Mouse (Mus musculus) midbrain, postnatal 0 days (tissue): Measurements from ENCODE around the gene B2m. TPM values are rescaled to one million over a fixed set of nuclear protein-coding genes. Genes with fewer than 3 reads are reported as not detected.

Experiments used
- ATAC-seq: fragments of 200-750 bp; cut with Nextera tagmentation; 2 replicates; pipeline ENCODE4 v1.8.0; 2017; ENCODE audit warnings: moderate number of reproducible peaks, mild to moderate bottlenecking, moderate TSS enrichment, moderate library complexity; ENCODE audit not compliant: low FRiP score
- DNase-seq: peaks from one replicate; pipeline ENCODE4 v3.0.0-alpha.2; 2015; ENCODE audit warnings: low spot score
- H3K27ac ChIP-seq: fragments of 300-500 bp; sonication (generic); 2 replicates; pipeline ENCODE4 v1.5.1; 2014; ENCODE audit warnings: low read depth, mild to moderate bottlenecking, low read length, mixed read lengths
- H3K27me3 ChIP-seq: fragments of 300-500 bp; sonication (generic); 2 replicates; pipeline ENCODE4 v1.6.1; 2014; ENCODE audit warnings: low read length, control low read depth, mixed read lengths; ENCODE audit not compliant: insufficient read depth
- H3K36me3 ChIP-seq: fragments of 300-500 bp; sonication (generic); 2 replicates; pipeline ENCODE4 v1.6.1; 2014; ENCODE audit warnings: low read length, control low read depth, mixed read lengths; ENCODE audit not compliant: insufficient read depth
- H3K4me1 ChIP-seq: fragments of 300-500 bp; sonication (generic); 2 replicates; pipeline ENCODE4 v1.6.1; 2014; ENCODE audit warnings: mild to moderate bottlenecking, control low read depth, antibody characterized with exemption, low read length, mixed read lengths; ENCODE audit not compliant: insufficient read depth
- H3K4me2 ChIP-seq: fragments of 300-500 bp; sonication (generic); 2 replicates; pipeline ENCODE4 v1.6.1; 2014; ENCODE audit warnings: low read depth, mild to moderate bottlenecking, low read length, mixed read lengths; ENCODE audit not compliant: poor library complexity, severe bottlenecking
- H3K4me3 ChIP-seq: fragments of 300-500 bp; sonication (generic); 2 replicates; pipeline ENCODE4 v1.5.1; 2014; ENCODE audit warnings: low read depth, mild to moderate bottlenecking, low read length, moderate library complexity
- H3K9ac ChIP-seq: fragments of 300-500 bp; sonication (generic); replicated peaks from 2 replicates; pipeline ENCODE4 v1.6.1; 2014; ENCODE audit warnings: mild to moderate bottlenecking, low read length, moderate library complexity, mixed read lengths; ENCODE audit not compliant: poor library complexity, severe bottlenecking
- H3K9me3 ChIP-seq: fragments of 300-500 bp; sonication (generic); 2 replicates; pipeline ENCODE4 v1.6.1; 2016; ENCODE audit warnings: low read length, control low read depth
- CTCF ChIP-seq: IDR thresholded peaks from 2 replicates; pipeline ENCODE4 v1.5.1; 2016; ENCODE audit warnings: antibody characterized with exemption, mild to moderate bottlenecking
- WGBS: fragments of 180-500 bp; shearing (Covaris S2); extraction: QIAGEN DNeasy Blood & Tissue Kit; methylation state at CpG from one replicate; pipeline ENCODE4 v1.1.7; 2014; 5-methylcytosine and 5-hydroxymethylcytosine counted together
- polyA plus RNA-seq: library from polyadenylated mRNA; unstranded; fragments of >200 nt; fragmentation: Nextera tagmentation; extraction: Ambion mirVana; gene quantifications from 2 replicates; pipeline ENCODE4 v1.2.1, GENCODE M21; 2015
- total RNA-seq: library from RNA; depleted of rRNA; stranded (reverse); fragments of >200 nt; gene quantifications from 2 replicates; pipeline ENCODE4 v1.2.3, GENCODE M21; 2014

Gene B2m
- total and polyA plus RNA-seq, 2 experiments from 2014 or later, result 106 to 147 TPM

DNA sequence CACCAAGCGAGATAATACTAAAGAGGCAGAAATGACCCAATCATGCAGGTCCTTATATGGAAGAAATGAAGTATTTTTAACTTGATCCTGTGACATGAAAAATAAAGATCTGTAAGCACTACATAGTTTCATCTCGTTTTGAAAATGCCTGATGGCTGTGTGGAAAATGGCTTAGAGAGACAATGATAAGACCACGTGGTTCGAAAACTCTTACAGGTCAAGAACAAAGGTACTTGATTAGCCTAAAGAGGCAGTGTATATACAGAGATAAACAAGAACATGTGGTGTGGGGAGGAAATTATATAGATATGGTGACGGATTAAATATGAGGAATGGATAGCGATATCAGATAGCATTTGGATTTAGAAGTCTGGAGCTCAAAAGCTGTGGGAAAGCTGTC lies 23.8 kb downstream of the B2m start:
- DNase-seq (no peak), ATAC-seq (no peak)
- WGBS, result 87% methylated on average over 6 of the region's 6 CpGs
- H3K4me2 ChIP-seq, result no peak overlapping the region
- no peaks in the 10 kb centered on the region for H3K4me1 ChIP-seq
- H3K4me3 ChIP-seq, result no peak overlapping the region
- TF ChIP-seq CTCF, result no peak
- no peak overlapping the region for H3K27ac ChIP-seq
- H3K9me3 ChIP-seq, result no peaks in the 10 kb centered on the region
- no peaks in the 10 kb centered on the region for H3K36me3 ChIP-seq
- H3K27me3 ChIP-seq, result no peaks in the 10 kb centered on the region
- no peak overlapping the region for H3K9ac ChIP-seq

DNA sequence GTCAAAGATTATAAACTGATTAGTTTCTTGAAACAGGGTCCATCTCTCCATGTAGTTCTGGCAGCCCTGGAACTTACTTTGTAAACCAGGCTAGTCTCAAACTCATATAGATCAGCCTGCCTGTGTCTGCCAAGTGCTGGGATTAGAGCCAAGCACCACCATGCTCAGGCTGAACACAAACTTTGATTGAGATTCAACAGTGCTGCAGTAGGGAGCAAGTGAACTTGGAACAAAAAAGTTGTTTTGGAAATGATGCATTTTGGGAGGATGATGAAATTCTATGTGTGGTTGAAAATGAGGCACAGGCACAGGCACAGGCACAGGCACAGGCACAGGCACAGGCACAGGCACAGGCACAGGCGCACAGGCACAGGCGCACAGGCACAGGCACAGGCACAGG lies 24.7 kb downstream of the B2m start:
- no peak overlapping the region for H3K9ac ChIP-seq
- WGBS, result 98% methylated on average over 2 of the region's 2 CpGs
- no peak for ATAC-seq

DNA sequence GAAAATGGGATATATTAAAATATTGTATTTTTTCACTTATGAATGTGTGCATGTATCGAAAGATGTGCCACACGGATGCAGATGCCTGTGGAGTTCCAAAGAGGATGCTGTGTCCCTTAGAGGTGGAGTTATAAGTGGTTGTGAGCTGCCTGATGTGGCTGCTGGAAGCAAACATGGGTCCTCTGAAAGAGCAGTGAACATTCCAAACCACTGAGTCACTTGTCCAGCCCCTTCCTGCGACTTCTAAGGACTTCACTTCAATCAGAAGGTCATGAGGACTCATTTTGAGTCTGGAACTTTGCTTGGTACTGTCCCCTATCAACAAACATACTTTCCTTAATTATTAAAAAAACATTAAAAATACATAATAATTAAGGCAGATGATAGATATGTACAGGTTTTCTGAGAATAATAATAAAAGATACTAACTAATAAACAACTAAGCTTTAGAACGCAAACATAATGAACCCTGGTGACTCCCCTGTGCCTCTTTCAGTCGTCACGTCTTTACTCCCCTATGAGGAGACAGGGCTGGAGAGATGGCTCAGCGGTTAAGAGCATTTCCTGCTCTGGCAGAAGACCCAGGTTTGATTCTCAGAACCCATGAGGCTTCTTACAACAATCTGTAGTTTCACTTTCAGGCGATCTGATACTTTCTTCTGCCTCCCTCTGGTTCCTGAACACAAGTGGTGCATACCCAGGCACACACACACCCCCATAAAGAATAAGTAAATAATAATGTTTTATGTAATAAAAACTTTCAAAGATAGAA lies 32.8 kb downstream of the B2m start:
- DNase-seq (no peak), ATAC-seq (no peak)
- no peaks in the 10 kb centered on the region for H3K4me1 ChIP-seq
- TF ChIP-seq CTCF, result no peak
- no peaks in the 10 kb centered on the region for H3K36me3 ChIP-seq
- no peak overlapping the region for H3K4me2 ChIP-seq
- H3K9me3 ChIP-seq, result no peaks in the 10 kb centered on the region
- 80% methylated on average over 8 of the region's 8 CpGs for WGBS
- no peak overlapping the region for H3K4me3 ChIP-seq
- no peaks in the 10 kb centered on the region for H3K27me3 ChIP-seq
- H3K9ac ChIP-seq, result no peak overlapping the region
- H3K27ac ChIP-seq, result no peak overlapping the region

More for the DNA sequence above, 24.7 kb downstream of the B2m start:
- no peaks in the 10 kb centered on the region for H3K9me3 ChIP-seq
- H3K27me3 ChIP-seq, result no peaks in the 10 kb centered on the region
- H3K4me2 ChIP-seq, result no peak overlapping the region
- H3K4me3 ChIP-seq, result no peak overlapping the region
- H3K36me3 ChIP-seq, result no peaks in the 10 kb centered on the region
- no peak overlapping the region for H3K27ac ChIP-seq
- no peak for TF ChIP-seq CTCF
- no peak for DNase-seq
- no peaks in the 10 kb centered on the region for H3K4me1 ChIP-seq

DNA sequence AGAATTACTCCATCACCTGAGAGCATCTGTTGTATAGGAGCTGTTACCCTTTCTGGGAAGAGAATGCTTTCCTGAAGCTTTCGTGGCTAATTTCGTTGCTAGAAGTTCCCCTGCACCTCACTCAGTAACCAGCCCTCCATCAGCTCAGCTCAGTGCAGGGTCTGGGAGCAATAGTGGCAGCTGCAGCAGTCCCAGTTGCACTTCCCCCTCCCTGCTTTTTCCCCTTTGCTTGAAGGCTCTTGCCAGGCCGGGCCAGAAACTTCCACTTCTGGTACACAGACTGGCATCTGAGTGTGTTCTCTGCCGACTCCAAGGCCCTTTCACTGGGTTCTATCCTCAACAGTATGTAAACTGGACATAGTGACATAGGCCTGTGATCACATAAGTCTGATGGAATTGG lies 37.6 kb downstream of the B2m start:
- DNase-seq (no peak), ATAC-seq (no peak)
- H3K4me1 ChIP-seq, result no peaks in the 10 kb centered on the region
- no peak for TF ChIP-seq CTCF
- no peak overlapping the region for H3K4me2 ChIP-seq
- WGBS, result 92% methylated on average over 4 of the region's 4 CpGs
- no peaks in the 10 kb centered on the region for H3K9me3 ChIP-seq
- no peak overlapping the region for H3K9ac ChIP-seq
- no peaks in the 10 kb centered on the region for H3K36me3 ChIP-seq
- no peak overlapping the region for H3K27ac ChIP-seq
- H3K27me3 ChIP-seq, result no peaks in the 10 kb centered on the region
- no peak overlapping the region for H3K4me3 ChIP-seq

DNA sequence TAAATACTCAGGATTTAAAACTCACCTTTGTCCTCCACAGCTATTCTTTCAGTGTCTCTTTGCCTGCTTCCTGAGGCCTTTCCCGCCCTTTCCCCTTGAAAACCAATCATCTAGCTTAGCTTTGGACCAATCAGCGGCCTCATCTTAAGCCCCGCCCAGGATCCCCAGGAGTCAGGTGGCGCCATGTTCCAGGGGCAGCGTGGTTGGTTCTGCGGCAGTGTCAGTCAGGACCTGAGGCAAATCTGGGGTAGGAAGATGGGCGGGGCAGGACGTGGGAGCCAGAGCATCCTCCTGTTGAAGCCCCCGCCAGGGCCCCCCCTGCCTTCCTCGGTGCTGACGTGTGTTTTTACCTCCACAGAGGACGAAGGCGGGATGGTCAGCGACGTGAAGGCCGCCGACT lies 38.6 kb downstream of the B2m start, which contains the start of the genes Patl2 and Terb2:
Gene Patl2, minus strand, starts transcription at position 84 of the 400 bp plus-strand sequence.
Gene Terb2, plus strand, starts transcription at position 167 of the 400 bp plus-strand sequence.
- H3K27me3 ChIP-seq, result no peaks in the 10 kb centered on the region
- H3K27ac ChIP-seq, result no peak within 1 kb of the TSS
- WGBS, result 86% methylated on average over 17 of the region's 17 CpGs
- no peaks in the 10 kb centered on the region for H3K9me3 ChIP-seq
- no peak for DNase-seq
- H3K4me2 ChIP-seq, result no peak within 1 kb of the TSS
- no peak for TF ChIP-seq CTCF
- no peaks in the 10 kb centered on the region for H3K4me1 ChIP-seq
- ATAC-seq, result no peak
- no peak within 1 kb of the TSS for H3K4me3 ChIP-seq
- H3K9ac ChIP-seq, result no peak within 1 kb of the TSS
- H3K36me3 ChIP-seq, result no peaks in the 10 kb centered on the region

DNA sequence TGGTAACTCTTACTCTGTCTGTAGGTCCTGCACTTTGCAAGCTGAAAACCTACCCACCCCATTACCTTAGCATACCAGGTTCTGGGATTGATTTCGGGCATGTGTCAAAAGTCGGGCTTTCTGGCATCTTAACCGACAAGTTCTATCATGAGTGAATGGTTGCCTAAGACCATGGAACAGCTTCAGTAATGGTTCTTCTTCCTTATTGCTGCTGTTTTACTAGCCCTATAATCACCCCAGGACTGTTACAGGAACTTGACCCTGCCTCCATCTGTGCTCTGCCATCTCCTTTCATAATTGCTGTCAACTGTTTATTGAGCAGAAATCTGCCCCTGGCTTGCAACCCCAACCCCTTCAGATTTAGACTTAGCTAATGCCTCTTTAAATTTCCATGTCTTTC lies 39.3 kb downstream of the B2m start:
- no peaks in the 10 kb centered on the region for H3K9me3 ChIP-seq
- 98% methylated on average over 3 of the region's 3 CpGs for WGBS
- H3K4me1 ChIP-seq, result no peaks in the 10 kb centered on the region
- H3K36me3 ChIP-seq, result no peaks in the 10 kb centered on the region
- no peak for DNase-seq
- H3K4me2 ChIP-seq, result no peak overlapping the region
- no peak overlapping the region for H3K9ac ChIP-seq
- H3K27ac ChIP-seq, result no peak overlapping the region
- no peak overlapping the region for H3K4me3 ChIP-seq
- ATAC-seq, result no peak
- no peak for TF ChIP-seq CTCF
- no peaks in the 10 kb centered on the region for H3K27me3 ChIP-seq
